Mouse (Mus musculus): Measurements from ENCODE around the gene G430095P16Rik.
A peak's percentile ranks its signal among the peaks of the same experiment; 100 is the strongest.

Gene G430095P16Rik

DNA sequence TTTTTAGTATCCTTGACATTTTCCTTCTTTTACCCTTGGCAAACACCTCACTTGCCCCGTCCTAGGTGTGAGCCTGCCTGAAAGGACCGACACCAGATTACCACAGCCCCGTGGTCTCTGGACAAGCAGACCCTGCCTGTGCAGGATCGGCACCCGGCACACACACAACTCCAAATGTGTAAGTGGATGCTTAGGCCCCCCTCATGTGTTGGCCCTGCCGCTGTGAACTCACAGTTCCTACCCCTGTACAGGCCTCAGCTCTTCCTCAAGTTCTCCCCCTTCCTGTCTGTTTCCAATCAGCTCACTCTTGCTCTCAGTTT, 317 bp upstream of the G430095P16Rik start:
- DNase-seq (ENCODE audit: low spot score in 2 of 2) = no peak

DNA sequence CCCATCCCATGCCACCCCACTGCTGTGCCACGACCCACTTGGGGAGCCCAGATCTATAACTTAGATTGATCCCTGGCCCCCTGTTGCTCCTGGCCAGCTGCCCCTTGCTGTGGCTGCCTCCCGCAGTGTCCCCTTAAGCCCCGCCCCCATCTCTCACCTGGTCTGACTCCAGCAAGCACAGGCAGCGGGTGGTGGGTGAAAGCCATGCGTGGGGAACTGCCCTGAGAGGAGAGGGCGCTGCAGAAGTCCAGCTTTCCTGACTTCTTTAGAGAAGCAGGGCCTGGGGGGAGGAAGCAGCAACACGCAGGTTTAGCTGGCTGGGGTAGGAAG, 729 bp downstream of the G430095P16Rik start:
- no peak for DNase-seq (ENCODE audit: low spot score in 2 of 2)

DNA sequence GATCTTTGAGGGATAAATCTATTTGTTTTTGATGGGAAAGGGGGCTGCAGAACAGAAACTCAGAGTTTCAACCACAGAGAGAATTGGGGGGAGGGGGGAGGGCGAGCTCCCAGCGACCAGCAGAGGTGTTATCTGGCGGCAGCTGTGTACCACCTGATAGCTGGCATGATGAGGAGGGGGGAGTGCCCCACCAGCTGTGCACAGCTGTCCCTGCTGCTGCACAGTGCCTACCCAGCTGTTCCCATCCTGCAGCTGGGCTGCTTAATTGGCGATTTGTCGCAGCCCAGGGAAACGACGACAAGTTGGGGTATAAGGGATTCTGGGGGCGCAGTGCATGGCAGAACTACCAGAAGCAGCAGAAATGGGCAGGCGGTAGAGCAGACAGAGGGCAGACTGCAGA, 1.9 kb downstream of the G430095P16Rik start:
- DNase-seq (ENCODE audit: low spot score in 2 of 2) = no peak

GRCm38 (mm10) chr8:84725246-84725940, 2.6 kb downstream of the G430095P16Rik start:
- no peak for DNase-seq (ENCODE audit: low spot score in 2 of 2)

DNA sequence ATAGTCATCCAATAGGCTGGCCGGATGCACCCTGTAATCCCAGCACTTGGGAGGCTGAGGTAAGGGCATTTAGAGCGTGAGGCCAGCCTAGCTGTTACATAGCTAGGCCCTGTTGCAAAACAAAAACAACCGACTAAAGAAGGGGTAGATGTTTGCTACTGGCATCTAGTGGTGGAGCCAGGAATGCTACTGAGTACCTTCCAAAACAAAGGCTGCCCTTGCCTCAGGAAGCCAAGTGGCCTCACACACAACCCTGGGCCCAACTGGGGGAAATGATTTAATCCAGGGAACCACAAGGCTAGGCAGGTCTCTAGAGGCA, 3.1 kb downstream of the G430095P16Rik start:
- peak; percentile 69 to 72 for DNase-seq (ENCODE audit: low spot score in 2 of 2)

- no peak for DNase-seq (ENCODE audit: low spot score in 2 of 2)
Observed at GRCm38 (mm10) chr8:84728474-84728873, 5.7 kb downstream of the G430095P16Rik start.

DNA sequence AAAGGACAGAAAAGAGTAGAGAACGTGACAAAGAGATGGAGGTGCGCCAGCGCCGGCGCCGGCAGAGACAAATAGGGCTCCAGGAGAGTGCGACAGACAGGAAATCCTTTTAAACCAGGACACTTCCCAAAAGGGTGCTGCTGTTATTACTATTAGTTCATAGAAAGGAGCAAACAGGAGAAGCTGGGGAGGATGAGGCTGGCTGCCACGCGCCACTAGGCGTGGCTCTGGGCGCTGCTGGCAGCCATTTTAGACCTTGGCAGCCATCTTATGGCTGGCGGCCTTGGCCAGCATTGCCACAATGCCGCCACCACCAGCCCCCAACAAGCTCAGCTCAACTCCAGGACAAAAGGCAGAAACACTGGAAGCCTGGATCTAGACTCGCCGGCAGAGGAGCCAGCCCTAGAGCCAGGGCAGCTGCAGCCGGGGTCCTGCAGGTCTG, 7.1 kb downstream of the G430095P16Rik start:
- peak; percentile 73 to 83 for DNase-seq (ENCODE audit: low spot score in 2 of 2)

GRCm38 (mm10) chr8:84730541-84731370, 7.9 kb downstream of the G430095P16Rik start:
- peak; percentile 85 to 86 for DNase-seq (ENCODE audit: low spot score in 2 of 2)

DNA sequence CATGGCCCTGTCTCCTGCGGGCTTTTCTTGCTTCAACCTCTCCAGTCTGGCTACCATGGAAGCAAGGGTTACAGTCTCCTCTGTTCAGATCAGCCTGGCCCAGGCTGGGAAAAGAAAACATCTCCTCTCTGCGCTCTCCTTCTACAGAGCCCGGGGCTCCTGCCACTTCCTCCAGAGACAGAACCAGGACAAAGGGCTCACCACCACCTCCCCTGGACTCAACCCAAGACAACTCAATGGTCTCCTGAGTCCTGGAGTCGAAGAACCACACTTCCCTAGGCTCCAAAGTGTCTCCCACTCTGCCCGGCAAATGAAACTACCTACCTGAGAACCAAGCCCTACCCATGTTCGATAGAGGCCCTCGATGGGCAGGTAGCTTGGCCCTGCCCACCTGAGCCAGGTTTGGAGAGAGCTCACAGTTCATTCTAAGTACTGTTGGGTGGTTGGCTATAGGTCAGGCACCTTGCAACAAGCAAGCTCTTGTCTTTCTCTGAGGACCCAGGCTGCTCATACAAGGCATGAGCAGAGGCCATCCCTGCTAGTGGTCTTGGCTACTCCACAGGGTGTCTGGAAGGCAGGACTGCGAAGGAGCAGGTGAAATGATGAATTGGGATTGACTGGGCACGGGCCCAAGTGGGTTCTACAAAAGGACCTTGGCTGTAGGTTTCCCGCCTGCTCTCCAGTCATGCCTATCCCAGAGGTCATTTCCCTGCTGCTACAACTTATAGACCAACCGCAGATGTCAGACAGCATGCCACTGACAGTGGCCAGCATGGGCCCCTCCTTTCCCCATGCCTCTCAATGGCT, 8.8 kb downstream of the G430095P16Rik start:
- DNase-seq (ENCODE audit: low spot score in 2 of 2) = no peak

- DNase-seq (ENCODE audit: low spot score in 2 of 2) = no peak
Observed at GRCm38 (mm10) chr8:84732545-84732944, 9.7 kb downstream of the G430095P16Rik start.

- no peak for DNase-seq (ENCODE audit: low spot score in 2 of 2)
Observed at GRCm38 (mm10) chr8:84732996-84733395, 10.2 kb downstream of the G430095P16Rik start.

DNA sequence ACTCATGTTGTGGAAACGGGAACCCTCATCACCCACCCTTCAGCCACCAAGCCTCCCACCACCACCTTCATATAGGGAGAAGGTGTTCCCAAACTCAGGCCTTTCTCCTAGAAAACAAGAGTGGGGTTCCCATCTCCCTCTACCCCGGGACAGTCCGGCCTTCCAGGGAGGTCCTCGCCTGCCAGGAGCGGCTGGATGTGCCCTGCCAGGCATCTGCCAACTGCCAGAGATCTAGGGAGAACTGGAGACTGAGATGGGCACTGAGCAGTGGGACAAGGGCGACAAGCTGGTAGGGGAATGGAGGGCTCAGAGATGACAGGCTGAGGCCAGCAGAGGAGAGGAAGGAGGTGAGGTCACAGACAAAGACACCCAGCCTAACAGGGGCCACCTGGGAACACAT, 11.2 kb downstream of the G430095P16Rik start:
- DNase-seq (ENCODE audit: low spot score in 2 of 2) = no peak

- DNase-seq (ENCODE audit: low spot score in 2 of 2) = no peak
Observed at GRCm38 (mm10) chr8:84734680-84735079, 11.9 kb downstream of the G430095P16Rik start.

DNA sequence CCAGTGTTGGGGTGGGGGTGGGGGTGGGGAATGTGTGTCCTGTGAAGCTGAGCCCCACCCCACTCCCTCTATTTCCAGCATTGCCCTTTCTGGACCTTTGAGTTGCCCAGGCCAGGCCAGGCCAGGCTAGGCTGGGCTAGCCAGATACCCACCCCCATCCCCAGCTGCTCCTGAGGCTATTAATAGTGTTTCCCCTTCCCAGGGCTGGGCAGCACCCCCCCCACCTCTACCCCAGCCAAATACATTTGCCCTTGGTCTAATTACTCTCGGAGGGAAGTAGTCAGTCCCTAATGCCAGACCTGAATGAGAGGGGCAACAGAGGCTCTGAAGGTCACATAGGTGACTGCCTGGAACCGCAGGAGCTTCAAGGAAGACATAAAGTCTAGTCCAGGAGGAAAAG, 12.8 kb downstream of the G430095P16Rik start:
- DNase-seq (ENCODE audit: low spot score in 2 of 2) = peak; percentile 59 to 61

DNA sequence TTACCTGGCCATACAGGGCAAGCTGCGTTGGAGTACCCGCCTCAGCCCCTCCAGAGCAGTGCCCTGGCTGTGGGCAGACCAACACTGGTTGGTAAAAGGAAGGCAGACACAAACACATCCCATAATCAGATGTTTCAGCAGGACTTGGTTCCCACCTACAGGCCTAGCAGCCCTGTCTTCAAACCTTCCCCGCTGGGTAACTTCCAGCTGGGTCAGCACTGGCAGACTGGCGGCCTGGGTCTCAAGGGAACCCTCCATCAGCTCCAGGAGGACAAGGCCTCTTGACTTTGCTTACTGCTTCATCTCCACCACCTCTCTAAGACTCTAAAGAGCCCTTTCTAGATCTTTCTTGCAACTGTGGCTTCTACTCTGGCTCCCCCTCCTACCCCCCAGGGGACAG, 13.7 kb downstream of the G430095P16Rik start:
- DNase-seq (ENCODE audit: low spot score in 2 of 2) = no peak

DNA sequence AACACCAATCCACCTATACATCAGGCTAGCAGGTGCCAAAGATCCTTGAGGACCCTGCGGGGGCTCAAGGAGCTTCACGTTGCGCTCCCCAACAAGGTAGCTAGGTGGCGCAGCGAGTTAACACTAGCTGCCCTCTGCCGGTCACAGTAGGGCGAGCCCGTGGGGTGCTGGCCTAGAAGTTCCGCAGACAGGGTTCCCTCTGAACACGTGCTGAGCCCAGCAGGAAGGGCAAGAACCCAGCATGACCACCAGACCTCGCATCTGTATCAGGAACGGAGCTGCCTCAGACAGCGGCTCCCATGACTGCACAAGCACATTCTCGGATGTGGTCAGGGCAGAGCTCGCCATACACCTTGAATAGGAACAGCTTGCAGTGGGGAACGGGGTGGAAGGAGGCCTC, 14.8 kb downstream of the G430095P16Rik start:
- DNase-seq (ENCODE audit: low spot score in 2 of 2) = peak; percentile 81 to 83

DNA sequence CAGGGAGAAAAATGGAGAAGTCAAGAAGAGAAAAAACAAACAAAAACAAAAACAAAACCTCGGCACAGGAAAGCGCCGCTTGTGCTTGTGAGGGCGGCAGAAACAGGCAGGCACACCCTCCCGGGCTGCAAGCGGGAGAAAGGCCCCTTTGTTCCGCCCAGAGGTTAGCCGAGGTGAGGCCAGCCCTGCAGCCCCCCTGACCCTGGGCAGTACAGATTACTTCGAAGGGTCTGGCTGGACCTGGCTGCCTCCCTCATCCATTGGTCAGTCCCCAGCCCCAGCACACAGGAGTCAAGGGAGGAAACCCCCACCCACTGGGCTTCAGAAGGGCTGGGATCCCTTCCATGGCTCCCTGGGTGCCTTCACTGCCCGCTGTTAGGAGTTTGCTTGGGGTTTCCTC, 15.5 kb downstream of the G430095P16Rik start:
- no peak for DNase-seq (ENCODE audit: low spot score in 2 of 2)

- no peak for DNase-seq (ENCODE audit: low spot score in 2 of 2)
Observed at GRCm38 (mm10) chr8:84738715-84739400, 16.1 kb downstream of the G430095P16Rik start.

GRCm38 (mm10) chr8:84739401-84739742, 16.6 kb downstream of the G430095P16Rik start:
- DNase-seq (ENCODE audit: low spot score in 2 of 2) = no peak

DNA sequence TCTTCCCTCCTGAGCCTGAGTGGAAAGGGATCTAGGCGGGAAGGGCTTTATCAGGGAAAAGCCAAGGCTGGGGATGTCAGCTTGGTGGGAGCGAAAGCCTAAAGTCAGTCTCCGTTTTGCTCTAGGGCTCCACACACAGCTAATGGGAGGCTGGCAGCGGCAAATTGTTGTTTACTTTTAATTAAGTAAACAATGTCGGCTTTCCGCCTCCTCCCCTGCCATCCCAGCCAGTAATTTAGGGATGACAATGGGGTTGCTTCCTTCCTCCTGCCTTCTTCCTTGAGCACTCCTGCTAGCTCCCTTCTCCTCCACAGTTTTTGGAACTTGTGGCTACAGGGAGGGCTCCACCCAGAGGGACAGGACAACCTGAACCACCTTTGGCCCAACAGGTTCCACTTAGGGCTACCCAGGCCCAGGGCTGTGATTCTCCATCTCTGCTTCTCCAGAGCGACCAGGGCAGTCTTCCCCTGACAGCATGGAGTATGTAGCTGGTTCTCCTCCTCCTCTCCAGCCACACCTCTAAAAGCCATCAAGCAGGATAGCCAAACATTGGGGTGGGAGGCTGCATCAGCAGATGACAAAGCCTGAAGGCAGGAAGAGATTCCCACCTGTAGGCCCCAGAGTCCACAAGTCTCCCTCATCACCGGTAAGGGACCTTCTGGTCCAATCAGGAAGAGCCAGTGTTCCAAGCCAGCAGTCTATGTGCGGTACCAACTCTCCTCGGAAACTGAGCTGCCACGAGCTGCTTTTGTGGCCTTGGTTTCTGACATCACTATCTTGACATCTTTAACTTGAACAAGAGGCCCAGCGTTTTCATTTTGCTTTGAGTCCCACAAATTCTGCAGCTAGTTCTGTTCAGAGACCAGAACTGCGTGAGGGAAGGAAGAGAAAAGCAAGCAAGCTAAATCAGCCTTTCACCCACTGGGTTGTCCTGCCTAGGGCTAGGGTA, 18.4 kb downstream of the G430095P16Rik start:
- DNase-seq (ENCODE audit: low spot score in 2 of 2) = no peak

All from heart, adult 9 months (tissue).